Mouse (Mus musculus): ENCODE results near the gene Gfy.
"Not testable (repeated sequence)": the region's sequence is repeated elsewhere in the genome, so short reads cannot be mapped to it uniquely, and the experiment has no call there.

Gene Gfy

GRCm38 (mm10) chr7:45193406-45193805 lies 14.0 kb upstream of the Gfy start:
- no peak for DNase-seq (ENCODE audit: low spot score)

- DNase-seq (ENCODE audit: low spot score), result no peak
Observed at GRCm38 (mm10) chr7:45192585-45193310, 13.4 kb upstream of the Gfy start.

- no peak for DNase-seq (ENCODE audit: low spot score)
Observed at GRCm38 (mm10) chr7:45191803-45192363, 12.5 kb upstream of the Gfy start.

- no peak for DNase-seq (ENCODE audit: low spot score)
Observed at GRCm38 (mm10) chr7:45191161-45191560, 11.8 kb upstream of the Gfy start.

GRCm38 (mm10) chr7:45190186-45190585 lies 10.8 kb upstream of the Gfy start:
- DNase-seq (ENCODE audit: low spot score), result no peak

GRCm38 (mm10) chr7:45189600-45189999 lies 10.2 kb upstream of the Gfy start:
- no peak for DNase-seq (ENCODE audit: low spot score)

GRCm38 (mm10) chr7:45185921-45186320 lies 6.6 kb upstream of the Gfy start:
- DNase-seq (ENCODE audit: low spot score), result no peak

GRCm38 (mm10) chr7:45183672-45184071 lies 4.3 kb upstream of the Gfy start:
- DNase-seq (ENCODE audit: low spot score), result no peak

- no peak for DNase-seq (ENCODE audit: low spot score)
Observed at GRCm38 (mm10) chr7:45182606-45183005, 3.2 kb upstream of the Gfy start.

GRCm38 (mm10) chr7:45182199-45182601 lies 2.8 kb upstream of the Gfy start:
- DNase-seq (ENCODE audit: low spot score), result peak; percentile 82

GRCm38 (mm10) chr7:45181540-45181939 lies 2.2 kb upstream of the Gfy start:
- DNase-seq (ENCODE audit: low spot score), result no peak

- DNase-seq (ENCODE audit: low spot score), result no peak
Observed at GRCm38 (mm10) chr7:45180896-45181477, 1.6 kb upstream of the Gfy start, which contains the start of gene Pth2. Gene Pth2, plus strand, starts transcription at chr7:45180995.

- no peak for DNase-seq (ENCODE audit: low spot score)
Observed at GRCm38 (mm10) chr7:45178550-45178949, 819 bp downstream of the Gfy start.

GRCm38 (mm10) chr7:45176356-45176755 lies 3.0 kb downstream of the Gfy start:
- DNase-seq (ENCODE audit: low spot score), result no peak

- DNase-seq (ENCODE audit: low spot score), result no peak
Observed at GRCm38 (mm10) chr7:45175929-45176328, 3.4 kb downstream of the Gfy start.

GRCm38 (mm10) chr7:45175398-45175797 lies 4.0 kb downstream of the Gfy start:
- no peak for DNase-seq (ENCODE audit: low spot score)

- no peak for DNase-seq (ENCODE audit: low spot score)
Observed at GRCm38 (mm10) chr7:45174567-45175280, 4.6 kb downstream of the Gfy start.

- not testable (repeated sequence) for DNase-seq (ENCODE audit: low spot score)
Observed at GRCm38 (mm10) chr7:45173772-45174171, 5.6 kb downstream of the Gfy start.

- DNase-seq (ENCODE audit: low spot score), result no peak
Observed at GRCm38 (mm10) chr7:45172974-45173373, 6.4 kb downstream of the Gfy start.

- no peak for DNase-seq (ENCODE audit: low spot score)
Observed at GRCm38 (mm10) chr7:45169495-45169894, 9.9 kb downstream of the Gfy start.

GRCm38 (mm10) chr7:45168656-45169055 lies 10.7 kb downstream of the Gfy start:
- no peak for DNase-seq (ENCODE audit: low spot score)

- no peak for DNase-seq (ENCODE audit: low spot score)
Observed at GRCm38 (mm10) chr7:45167761-45168445, 11.5 kb downstream of the Gfy start.

Data from ovary, adult 18-20 months (tissue).